Mouse (Mus musculus) heart, adult 2 months (tissue): ENCODE measurements around the gene Spcs3.

Source experiments
- EP300 ChIP-seq: fragments of 200-500 bp; IDR thresholded peaks from 2 replicates; pipeline ENCODE4 v1.6.1; 2011; ENCODE audit warnings: low read depth, low read length, control low read depth; ENCODE audit not compliant: insufficient read depth
- POLR2A ChIP-seq: fragments of 200-500 bp; IDR thresholded peaks from 2 replicates; pipeline ENCODE4 v1.6.1; 2011; ENCODE audit warnings: mild to moderate bottlenecking, low read depth, low read length, control low read depth; ENCODE audit not compliant: insufficient read depth

DNA sequence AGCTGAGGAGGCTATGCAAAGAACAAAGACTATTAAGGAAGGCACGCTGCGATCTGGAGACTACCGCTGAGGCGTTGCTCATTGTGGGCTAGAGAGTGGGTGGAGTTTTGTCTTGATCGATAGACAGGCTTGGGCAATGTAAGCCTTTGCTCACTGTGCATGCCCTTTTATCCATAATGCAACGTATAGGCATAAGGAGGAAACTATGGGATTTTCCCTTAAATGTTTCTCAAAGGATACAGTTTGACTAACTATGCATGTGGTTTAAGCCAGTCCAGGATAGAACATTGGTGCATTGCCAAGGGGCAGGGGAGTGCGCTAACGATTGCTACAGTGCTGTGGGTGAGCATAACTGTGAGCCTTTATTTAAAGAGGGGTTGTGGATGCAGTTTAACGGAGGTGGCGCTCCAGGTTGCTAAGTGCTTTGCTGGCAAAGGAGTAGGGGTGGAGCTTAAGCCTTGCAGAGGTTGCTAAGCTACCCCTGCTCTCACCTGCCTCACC, 20.5 kb downstream of the Spcs3 start:
- TF ChIP-seq EP300, result no peak
- no peak for TF ChIP-seq POLR2A
